ENCODE assay signal across 24 mouse cellular contexts in the genomic region with DNA sequence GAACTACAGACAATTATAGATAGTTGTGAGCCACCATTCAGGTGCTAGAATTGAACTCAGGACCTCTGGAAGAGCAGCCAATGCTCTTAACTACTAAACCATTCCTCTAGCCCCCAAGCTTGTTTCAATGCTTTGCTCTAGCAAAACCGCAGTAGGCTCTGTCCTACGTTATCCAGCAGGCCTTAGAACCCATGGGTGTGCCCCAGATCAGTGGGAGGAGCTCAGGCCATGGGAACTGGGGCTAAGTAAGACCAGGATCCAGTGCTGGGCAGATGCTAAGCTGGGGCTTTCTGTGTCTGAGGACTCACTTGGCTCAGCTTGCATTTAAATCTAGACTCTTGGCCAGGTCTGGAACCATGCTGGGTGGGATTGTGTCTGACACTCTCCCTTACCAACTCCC. TPM values are rescaled to one million over a fixed set of nuclear protein-coding genes. Genes with fewer than 3 reads are reported as not detected.
DNase-seq lines count a peak whose midpoint lies in the region; ATAC-seq and TF ChIP-seq lines count a peak whose summit lies in the region.
"Had no signal": no experiment of that assay in that cellular context is flagged by ENCODE, and none has a peak within 500 bp of the region (broad histone marks: within the 10 kb centered on the region; RNA-seq: fewer than 3 reads in every experiment).

No protein-coding gene starts in this region.

- H3K36me3 ChIP-seq in MEL (ENCODE audit: control insufficient read depth in 1 of 2, insufficient read depth in 2 of 2, low read length in 2 of 2) (no peaks in the 10 kb centered on the region), macrophage (ENCODE audit: inconsistent target) (no peaks in the 10 kb centered on the region)
- peaks cover 18% of the 10 kb centered on the region for H3K36me3 ChIP-seq in limb, embryonic 14.5 days (ENCODE audit: control insufficient read depth, insufficient read depth, low read length)
- H3K36me3 ChIP-seq in hindbrain, embryonic 13.5 days = peaks cover 4% of the 10 kb centered on the region

- no peaks in the 10 kb centered on the region for H3K27me3 ChIP-seq in MEL (ENCODE audit: control insufficient read depth in 1 of 2, insufficient read depth in 2 of 2, low read length in 2 of 2)
- no peaks in the 10 kb centered on the region for H3K27me3 ChIP-seq in limb, embryonic 14.5 days (ENCODE audit: control insufficient read depth, insufficient read depth, low read length)
- H3K27me3 ChIP-seq in cerebellum, adult 2 months (ENCODE audit: control insufficient read depth, insufficient read depth, low read length) = no peaks in the 10 kb centered on the region
- no peaks in the 10 kb centered on the region for H3K27me3 ChIP-seq in hindbrain, embryonic 13.5 days
- H3K27me3 ChIP-seq: heart, embryonic 13.5 days; limb, embryonic 13.5 days had no signal

- H3K79me2 ChIP-seq in MEL (ENCODE audit: control insufficient read depth, insufficient read depth, low read length, poor library complexity) (peaks cover 6% of the 10 kb centered on the region), macrophage (ENCODE audit: inconsistent target) (no peaks in the 10 kb centered on the region)

- H3K9me3 ChIP-seq in MEL (replicated peaks; ENCODE audit: insufficient read depth, low read length) = no peaks in the 10 kb centered on the region
- H3K9me3 ChIP-seq in limb, embryonic 14.5 days (ENCODE audit: control insufficient read depth, low read length) = no peaks in the 10 kb centered on the region
- H3K9me3 ChIP-seq in hindbrain, embryonic 13.5 days = no peaks in the 10 kb centered on the region
- H3K9me3 ChIP-seq: heart, embryonic 13.5 days; limb, embryonic 13.5 days had no signal

- no peak overlapping the region for H3K4me3 ChIP-seq in MEL (ENCODE audit: control insufficient read depth in 1 of 2, insufficient read depth in 1 of 2, low read depth in 2 of 2, low read length in 2 of 2)
- H3K4me3 ChIP-seq in limb, embryonic 14.5 days (replicated peaks; ENCODE audit: low read length) = no peak overlapping the region
- H3K4me3 ChIP-seq in macrophage (ENCODE audit: inconsistent target) = no peak overlapping the region
- no peak overlapping the region for H3K4me3 ChIP-seq in cerebellum, adult 2 months (replicated peaks; ENCODE audit: insufficient read depth, low read depth, low read length)
- no peak overlapping the region for H3K4me3 ChIP-seq in hindbrain, embryonic 13.5 days
- H3K4me3 ChIP-seq: heart, embryonic 13.5 days; limb, embryonic 13.5 days had no signal

- ATAC-seq in limb, embryonic 14.5 days (ENCODE audit: low FRiP score, low read depth) = no peak
- no peak for ATAC-seq in hindbrain, embryonic 13.5 days (ENCODE audit: low FRiP score)
- ATAC-seq: forebrain, embryonic 16.5 days; intestine, embryonic 16.5 days; lung, postnatal 0 days had no signal

- no peak for TF ChIP-seq RAD21 in MEL (IDR thresholded peaks at IDR 0.05; ENCODE audit: low read depth, low read length)

- no peak overlapping the region for H3K9ac ChIP-seq in MEL (ENCODE audit: control insufficient read depth, low read depth, low read length, poor library complexity, severe bottlenecking)
- 0 out of 2 replicates have a peak overlapping the region, but pooled peaks have one; percentile 2 for H3K9ac ChIP-seq in limb, embryonic 14.5 days (ENCODE audit: low read depth, low read length, severe bottlenecking)
- H3K9ac ChIP-seq in hindbrain, embryonic 13.5 days = no peak overlapping the region
- H3K9ac ChIP-seq: heart, embryonic 13.5 days; limb, embryonic 13.5 days had no signal

- H3K27ac ChIP-seq in MEL (ENCODE audit: control insufficient read depth, low read depth, low read length) = no peak overlapping the region
- no peak overlapping the region for H3K27ac ChIP-seq in limb, embryonic 14.5 days (replicated peaks; ENCODE audit: low read depth, low read length)
- peak overlapping the region; percentile 85; the same call in 1 of the 2 replicates for H3K27ac ChIP-seq in macrophage
- no peak overlapping the region for H3K27ac ChIP-seq in cerebellum, adult 2 months (ENCODE audit: insufficient read depth, low read length)
- no peak overlapping the region for H3K27ac ChIP-seq in hindbrain, embryonic 13.5 days
- H3K27ac ChIP-seq: heart, embryonic 13.5 days; limb, embryonic 13.5 days had no signal

- H3K4me1 ChIP-seq in MEL (ENCODE audit: control insufficient read depth in 1 of 2, insufficient read depth in 2 of 2, low read length in 2 of 2) = peaks cover 0 to 10% of the 10 kb centered on the region in 2 experiments; a peak in 2 of 4 replicates
- H3K4me1 ChIP-seq in limb, embryonic 14.5 days (ENCODE audit: control insufficient read depth, insufficient read depth, low read length) = 0 out of 2 replicates have a peak, but pooled peaks cover 2% of the 10 kb centered on the region
- peaks cover 1% of the 10 kb centered on the region for H3K4me1 ChIP-seq in cerebellum, adult 2 months (ENCODE audit: control insufficient read depth, insufficient read depth, low read length)
- H3K4me1 ChIP-seq in hindbrain, embryonic 13.5 days (replicated peaks) = peaks cover 3% of the 10 kb centered on the region; the same call in 1 of the 2 replicates

- no peak for TF ChIP-seq EP300 in MEL (IDR thresholded peaks at IDR 0.05; ENCODE audit: low read depth in 1 of 2, low read length in 2 of 2)

- WGBS in limb, embryonic 14.5 days = 44% methylated on average over 2 of the region's 2 CpGs
- 76% methylated on average over 2 of the region's 2 CpGs for WGBS in macrophage (ENCODE audit: missing documents)
- 65% methylated on average over 2 of the region's 2 CpGs for WGBS in cerebellum, adult 2 months
- WGBS in hindbrain, embryonic 13.5 days = 70% methylated on average over 2 of the region's 2 CpGs

- H3K4me2 ChIP-seq in limb, embryonic 14.5 days (replicated peaks; ENCODE audit: low read depth, low read length, severe bottlenecking) = no peak overlapping the region
- no peak overlapping the region for H3K4me2 ChIP-seq in hindbrain, embryonic 13.5 days
- H3K4me2 ChIP-seq: heart, embryonic 13.5 days; limb, embryonic 13.5 days had no signal

- peak; percentile 51 for DNase-seq in MEL (ENCODE audit: low read depth, low spot score)
- peak; percentile 46 for DNase-seq in c-Kit-negative CD71-positive TER-119-positive erythroid progenitor cells, embryonic 14.5 days (ENCODE audit: low read depth, low spot score)
- DNase-seq in limb, embryonic 14.5 days (ENCODE audit: low spot score) = no peak
- DNase-seq in cerebellum, adult 2 months = no peak
- DNase-seq in kidney, adult 18-20 months = no peak
- DNase-seq: adrenal gland, postnatal 14 days; B cell, adult 2 months; cerebellum, adult 8-10 months; cerebellum, postnatal 36 days; heart, postnatal 10 days; kidney, postnatal 14 days; layer of hippocampus, adult 9-11 months; lung, adult 18-20 months; lung, postnatal 4 days; midbrain, embryonic 14.5 days; right cerebral cortex, postnatal 14 days; thymus, postnatal 14 days had no signal

- no peak for TF ChIP-seq POLR2A in MEL (IDR thresholded peaks at IDR 0.05; ENCODE audit: control insufficient read depth in 1 of 2, insufficient read depth in 1 of 2, low read depth in 1 of 2, low read length in 2 of 2, poor library complexity in 1 of 2)
- TF ChIP-seq POLR2A in limb, embryonic 14.5 days (IDR thresholded peaks at IDR 0.05; ENCODE audit: borderline replicate concordance, extremely low read depth, insufficient read depth, insufficient read length) = no peak
- no peak for TF ChIP-seq POLR2A in cerebellum, adult 2 months (IDR thresholded peaks at IDR 0.05; ENCODE audit: borderline replicate concordance, insufficient read depth, low read length)

- TF ChIP-seq CTCF in MEL (IDR thresholded peaks at IDR 0.05 in 2 of 3, conservative IDR thresholded peaks at IDR 0.05 in 1 of 3; ENCODE audit: control insufficient read depth in 1 of 3, insufficient read depth in 1 of 3, low read depth in 2 of 3, low read length in 3 of 3, poor library complexity in 1 of 3, severe bottlenecking in 1 of 3) = no peak
- TF ChIP-seq CTCF in cerebellum, adult 2 months (IDR thresholded peaks at IDR 0.05; ENCODE audit: borderline replicate concordance, insufficient read depth, low read depth, low read length) = no peak

TF ChIP-seq in MEL, 35 proteins besides CTCF, POLR2A, EP300 and RAD21:
- TF ChIP-seq TBP (IDR thresholded peaks at IDR 0.05; ENCODE audit: low read depth, low read length) (0 out of 2 replicates have a peak, but pooled peaks have one; percentile 23), HCFC1 (IDR thresholded peaks at IDR 0.05; ENCODE audit: low read depth, low read length) (no peak), POLR2AphosphoS5 (IDR thresholded peaks at IDR 0.05; ENCODE audit: borderline replicate concordance, low read depth, low read length) (no peak)

RNA-seq across cellular contexts. Expression of gene Relt, which starts 4.3 kb away (rescaled TPM):
- total RNA-seq in MEL (2012; rRNA removed) = 26.0 and 37.1 TPM in 2 replicates
- polyA plus RNA-seq in MEL (2012; ENCODE audit: insufficient read depth in 1 of 2, insufficient read length in 2 of 2, low read depth in 1 of 2, low replicate concordance in 2 of 2, missing spikeins in 1 of 2) (10 to 100 TPM in 1 of 2 experiments, not detected in 1; 29.6 TPM), macrophage (2018) (2.4 to 9.2 TPM (median 3.7 TPM) in 3 replicates)
- polyA plus RNA-seq in limb, embryonic 14.5 days (2012; rRNA removed) = 8.5 and 9.8 TPM in 2 replicates
- polyA plus RNA-seq in limb, embryonic 14.5 days (2014; fragmentation: Nextera tagmentation; extraction: Ambion mirVana) = 3.0 and 3.2 TPM in 2 replicates
- total RNA-seq in macrophage (2018; cell fraction: chromatin; rRNA removed) = 10 to 100 TPM in 6 of 26 experiments, 1 to 10 TPM in 15, under 1 TPM in 4, not detected in 1; 0.53 to 25.0 (median 3.5) TPM
- total RNA-seq in macrophage (2018; cell fraction: cytosol; rRNA removed) = 10 to 100 TPM in 3 of 26 experiments, 1 to 10 TPM in 22, under 1 TPM in 1; 0.53 to 13.3 (median 4.2) TPM
- 10 to 100 TPM in 6 of 26 experiments, 1 to 10 TPM in 19, under 1 TPM in 1; 0.96 to 13.9 (median 6.1) TPM for total RNA-seq in macrophage (2018; cell fraction: nucleus; rRNA removed)
- 24.8 and 29.2 TPM in 2 replicates for polyA plus RNA-seq in cerebellum, adult 2 months (2012; rRNA removed)
- polyA plus RNA-seq in hindbrain, embryonic 13.5 days (2015; fragmentation: Nextera tagmentation; extraction: Ambion mirVana) = 4.3 and 4.8 TPM in 2 replicates

Comparison
In these comparisons a context has a peak if more than half of its experiments do, and no peak if none do; other contexts are left out.
1. DNase-seq: peak in MEL (single experiment) and c-Kit-negative CD71-positive TER-119-positive erythroid progenitor cells, embryonic 14.5 days (single experiment); none in limb, embryonic 14.5 days (single experiment), cerebellum, adult 2 months (0 of 2) and kidney, adult 18-20 months (single experiment).